Mouse (Mus musculus) forebrain, embryonic 13.5 days (tissue): ENCODE results near the gene Tmem121. TPM values are rescaled to one million over a fixed set of nuclear protein-coding genes. Genes with fewer than 3 reads are reported as not detected.

Experiments used
- ATAC-seq: fragments of 200-750 bp; cut with Nextera tagmentation; 2 replicates; pipeline ENCODE4 v1.8.0; 2017
- H3K27ac ChIP-seq: fragments of 300-500 bp; sonication (generic); 2 replicates; pipeline ENCODE4 v1.5.1; 2015; ENCODE audit warnings: inconsistent platforms, mild to moderate bottlenecking, moderate library complexity
- H3K27me3 ChIP-seq: fragments of 300-500 bp; sonication (generic); 2 replicates; pipeline ENCODE4 v1.6.1; 2015; ENCODE audit warnings: mild to moderate bottlenecking, inconsistent platforms
- H3K36me3 ChIP-seq: fragments of 300-500 bp; sonication (generic); 2 replicates; pipeline ENCODE4 v1.6.1; 2015; ENCODE audit warnings: mild to moderate bottlenecking, inconsistent platforms; ENCODE audit not compliant: poor library complexity, severe bottlenecking
- H3K4me1 ChIP-seq: fragments of 300-500 bp; sonication (generic); 2 replicates; pipeline ENCODE4 v1.6.1; 2015; ENCODE audit warnings: inconsistent platforms
- H3K4me2 ChIP-seq: fragments of 300-500 bp; sonication (generic); 2 replicates; pipeline ENCODE4 v1.6.1; 2015; ENCODE audit warnings: inconsistent platforms, mild to moderate bottlenecking, moderate library complexity
- H3K4me3 ChIP-seq: fragments of 300-500 bp; sonication (generic); 2 replicates; pipeline ENCODE4 v1.5.1; 2015; ENCODE audit warnings: mild to moderate bottlenecking, inconsistent platforms
- H3K9ac ChIP-seq: fragments of 300-500 bp; sonication (generic); 2 replicates; pipeline ENCODE4 v1.6.1; 2015; ENCODE audit warnings: mild to moderate bottlenecking, inconsistent platforms
- H3K9me3 ChIP-seq: fragments of 300-500 bp; sonication (generic); replicated peaks from 2 replicates; pipeline ENCODE4 v1.6.1; 2016; ENCODE audit warnings: inconsistent platforms
- WGBS: fragments of 180-500 bp; shearing (Covaris S2); methylation state at CpG from one replicate; pipeline ENCODE4 v1.1.7; 2015; 5-methylcytosine and 5-hydroxymethylcytosine counted together
- polyA plus RNA-seq: library from polyadenylated mRNA; unstranded; fragments of >200 nt; fragmentation: Nextera tagmentation; extraction: Ambion mirVana; gene quantifications from 2 replicates; pipeline ENCODE4 v1.2.1, GENCODE M21; 2015

Tmem121 gene
- polyA plus RNA-seq, 1 experiment from 2014 or later: 23.9 TPM

DNA sequence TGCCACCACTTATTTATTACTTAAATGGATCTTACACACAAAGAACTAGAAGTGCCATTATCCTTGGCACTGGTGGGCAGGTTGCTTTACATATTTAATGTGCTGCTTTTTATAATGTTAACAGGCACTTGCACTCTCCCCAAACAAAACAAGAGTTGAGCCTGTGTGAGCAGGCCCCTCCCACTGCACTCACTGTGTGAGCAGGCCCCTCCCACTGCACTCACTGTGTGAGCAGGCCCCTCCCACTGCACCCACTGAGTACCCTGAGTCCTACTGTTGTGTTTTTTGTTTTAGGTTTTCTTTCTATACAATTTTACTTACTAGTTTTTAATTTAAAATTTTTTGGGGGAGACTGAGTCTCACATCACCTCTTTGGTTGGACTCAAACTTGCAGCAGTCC, 16.3 kb downstream of the Tmem121 start:
- Histone ChIP-seq H3K4me3 (no peak overlapping the region), H3K27me3 (no peaks in the 10 kb centered on the region), H3K4me1 (no peaks in the 10 kb centered on the region), H3K9me3 (peaks cover 2% of the 10 kb centered on the region), H3K36me3 (no peaks in the 10 kb centered on the region), H3K27ac (no peak overlapping the region), H3K9ac (no peak overlapping the region), H3K4me2 (no peak overlapping the region)
- ATAC-seq: no peak

- Histone ChIP-seq H3K27ac (no peak overlapping the region), H3K4me1 (no peaks in the 10 kb centered on the region), H3K36me3 (no peaks in the 10 kb centered on the region), H3K4me2 (no peak overlapping the region), H3K4me3 (no peak overlapping the region), H3K9me3 (peaks cover 2% of the 10 kb centered on the region), H3K9ac (no peak overlapping the region), H3K27me3 (no peaks in the 10 kb centered on the region)
- ATAC-seq: no peak
- WGBS: 78% methylated on average over 7 of the region's 7 CpGs
Measured at GRCm38 (mm10) chr12:113203522-113203921, 17.8 kb downstream of the Tmem121 start.

DNA sequence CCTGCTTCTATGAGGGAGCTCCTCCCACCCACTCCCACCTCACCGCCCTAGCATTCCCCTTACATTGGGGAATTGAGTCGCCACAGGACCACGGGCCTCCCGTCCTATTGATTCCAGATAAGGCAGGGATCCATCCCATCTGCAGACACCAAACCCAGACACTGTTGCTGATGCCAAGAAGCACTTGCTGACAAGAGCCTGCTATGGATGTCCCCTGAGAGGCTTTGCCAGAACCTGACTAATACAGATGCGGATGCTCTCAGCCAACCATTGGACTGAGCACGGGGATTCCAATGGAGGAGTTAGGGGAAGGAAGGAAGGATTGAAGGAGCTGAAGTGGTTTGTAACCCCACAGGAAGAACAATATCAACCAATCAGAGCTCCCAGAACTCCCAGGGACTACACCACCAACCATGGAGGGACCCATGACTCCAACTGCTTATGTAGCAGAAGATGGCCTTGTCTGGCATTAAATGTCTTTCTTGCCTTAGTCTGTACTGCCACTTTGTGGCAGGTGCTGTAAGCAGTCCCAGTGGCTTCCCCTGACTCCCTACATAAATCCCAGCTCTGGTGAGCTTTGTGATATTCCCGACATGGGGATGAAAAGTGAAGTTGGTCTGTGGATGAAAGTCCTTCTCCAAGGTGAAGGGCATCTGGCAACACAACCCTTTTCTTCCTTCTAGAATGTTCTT, 19.7 kb downstream of the Tmem121 start:
- H3K9ac ChIP-seq: no peak overlapping the region
- no peak for ATAC-seq
- no peaks in the 10 kb centered on the region for H3K4me1 ChIP-seq
- H3K9me3 ChIP-seq: peaks cover 2% of the 10 kb centered on the region
- WGBS: 90% methylated on average over 7 of the region's 7 CpGs
- no peaks in the 10 kb centered on the region for H3K27me3 ChIP-seq
- H3K4me2 ChIP-seq: no peak overlapping the region
- no peaks in the 10 kb centered on the region for H3K36me3 ChIP-seq
- H3K4me3 ChIP-seq: no peak overlapping the region
- H3K27ac ChIP-seq: no peak overlapping the region

DNA sequence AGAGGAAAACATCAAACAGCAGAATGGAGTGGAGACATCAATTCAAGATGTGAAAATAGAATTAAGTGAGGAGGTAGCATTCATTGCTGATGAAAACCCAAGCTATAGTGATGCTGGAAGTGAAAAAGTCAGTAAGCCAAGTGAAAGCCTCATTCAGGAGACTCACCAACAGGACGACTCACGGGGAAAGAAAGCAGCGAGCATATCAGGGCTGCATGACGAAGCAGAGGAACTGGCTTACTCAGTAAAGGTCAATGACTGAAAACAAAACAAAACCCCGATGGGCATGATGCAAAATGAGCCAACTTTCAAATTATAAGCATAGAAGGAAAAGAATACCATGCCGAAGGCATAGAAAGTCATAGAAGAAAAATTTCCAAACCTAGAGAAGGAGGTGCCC, 22.0 kb downstream of the Tmem121 start:
- H3K4me3 ChIP-seq: no peak overlapping the region
- no peak overlapping the region for H3K27ac ChIP-seq
- WGBS: 84% methylated on average over 6 of the region's 6 CpGs
- H3K36me3 ChIP-seq: no peaks in the 10 kb centered on the region
- H3K9me3 ChIP-seq: no peaks in the 10 kb centered on the region; the same call in 1 of the 2 replicates
- ATAC-seq: no peak
- H3K4me2 ChIP-seq: no peak overlapping the region
- H3K4me1 ChIP-seq: no peaks in the 10 kb centered on the region
- no peaks in the 10 kb centered on the region for H3K27me3 ChIP-seq
- no peak overlapping the region for H3K9ac ChIP-seq

GRCm38 (mm10) chr12:113210586-113211378, 25.1 kb downstream of the Tmem121 start:
- Histone ChIP-seq H3K9me3 (no peaks in the 10 kb centered on the region; the same call in 1 of the 2 replicates), H3K36me3 (no peaks in the 10 kb centered on the region), H3K27ac (no peak overlapping the region), H3K4me1 (no peaks in the 10 kb centered on the region), H3K4me3 (no peak overlapping the region), H3K4me2 (no peak overlapping the region), H3K27me3 (no peaks in the 10 kb centered on the region), H3K9ac (no peak overlapping the region)
- ATAC-seq: no peak
- 90% methylated on average over 17 of the region's 17 CpGs for WGBS

GRCm38 (mm10) chr12:113211772-113212171, 26.0 kb downstream of the Tmem121 start:
- no peaks in the 10 kb centered on the region for H3K36me3 ChIP-seq
- H3K4me3 ChIP-seq: no peak overlapping the region
- no peak overlapping the region for H3K27ac ChIP-seq
- no peak for ATAC-seq
- no peaks in the 10 kb centered on the region; the same call in 1 of the 2 replicates for H3K9me3 ChIP-seq
- H3K4me1 ChIP-seq: no peaks in the 10 kb centered on the region
- H3K27me3 ChIP-seq: no peaks in the 10 kb centered on the region
- WGBS: 89% methylated on average over 5 of the region's 5 CpGs
- no peak overlapping the region for H3K9ac ChIP-seq
- no peak overlapping the region for H3K4me2 ChIP-seq

- H3K4me2 ChIP-seq: no peak overlapping the region
- H3K36me3 ChIP-seq: no peaks in the 10 kb centered on the region
- no peak overlapping the region for H3K9ac ChIP-seq
- WGBS: 83% methylated on average over 10 of the region's 10 CpGs
- no peaks in the 10 kb centered on the region for H3K27me3 ChIP-seq
- no peak for ATAC-seq
- no peaks in the 10 kb centered on the region for H3K4me1 ChIP-seq
- H3K27ac ChIP-seq: no peak overlapping the region
- H3K9me3 ChIP-seq: no peaks in the 10 kb centered on the region
- no peak overlapping the region for H3K4me3 ChIP-seq
Measured at GRCm38 (mm10) chr12:113212326-113212924, 26.7 kb downstream of the Tmem121 start.

DNA sequence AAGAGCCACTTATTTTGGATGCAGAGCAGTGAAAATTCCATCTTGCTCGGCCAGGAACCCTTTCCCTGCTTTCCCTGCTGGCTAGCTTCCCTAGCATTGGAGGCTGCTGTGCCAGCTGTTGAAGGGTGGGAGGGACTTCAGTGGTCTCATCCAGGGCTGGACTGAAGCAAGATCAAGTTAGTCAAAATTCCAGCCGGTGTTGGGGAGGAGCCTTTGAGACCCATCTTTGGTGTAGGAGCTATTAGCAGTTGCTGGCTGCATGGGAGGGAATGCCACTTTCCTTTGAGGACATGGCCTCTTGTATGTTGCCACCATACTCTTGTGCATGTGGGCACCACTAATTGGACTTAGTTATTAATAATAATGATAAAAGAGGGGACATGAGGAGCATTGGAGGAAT, 27.5 kb downstream of the Tmem121 start:
- H3K9me3 ChIP-seq: no peaks in the 10 kb centered on the region
- no peak for ATAC-seq
- H3K27ac ChIP-seq: no peak overlapping the region
- H3K36me3 ChIP-seq: no peaks in the 10 kb centered on the region
- 78% methylated on average over 2 of the region's 2 CpGs for WGBS
- H3K9ac ChIP-seq: no peak overlapping the region
- H3K4me1 ChIP-seq: no peaks in the 10 kb centered on the region
- no peak overlapping the region for H3K4me3 ChIP-seq
- H3K27me3 ChIP-seq: no peaks in the 10 kb centered on the region
- no peak overlapping the region for H3K4me2 ChIP-seq

DNA sequence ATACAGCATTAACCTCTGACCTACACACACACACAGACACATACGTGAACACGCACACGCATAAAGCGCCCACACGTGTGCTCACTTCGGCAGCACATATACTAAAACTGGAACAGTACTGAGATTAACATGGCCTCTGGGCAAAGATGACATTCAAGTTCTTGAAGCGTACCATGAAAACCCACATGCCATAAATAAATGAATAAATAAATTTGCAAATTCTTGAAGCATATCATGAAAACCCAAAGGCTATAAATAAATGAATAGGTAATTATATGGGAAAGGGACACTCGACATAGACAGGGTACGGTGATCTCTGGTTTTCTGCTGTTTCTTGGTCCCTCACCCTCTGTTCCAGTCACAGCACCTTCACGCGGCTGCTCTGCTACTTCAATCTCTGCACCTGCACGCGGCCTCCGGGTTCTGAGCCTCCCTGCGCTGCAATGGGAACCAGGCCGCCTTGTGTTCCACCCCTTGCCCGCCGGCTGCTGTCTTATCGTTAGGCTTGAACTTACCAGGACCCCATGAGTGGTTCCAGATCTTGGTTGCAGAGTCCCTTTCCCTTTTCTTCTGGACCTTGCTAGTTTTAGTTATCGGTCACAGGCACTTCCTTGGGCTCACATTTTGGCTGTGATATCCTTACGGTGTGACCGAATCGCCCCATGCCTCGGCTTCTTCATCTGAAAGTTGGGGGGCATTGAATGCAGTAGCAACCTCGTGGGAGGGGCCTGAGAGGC, 28.5 kb downstream of the Tmem121 start:
- H3K36me3 ChIP-seq: no peaks in the 10 kb centered on the region
- no peaks in the 10 kb centered on the region for H3K9me3 ChIP-seq
- 87% methylated on average over 25 of the region's 25 CpGs for WGBS
- no peak overlapping the region for H3K9ac ChIP-seq
- no peak overlapping the region for H3K27ac ChIP-seq
- no peak overlapping the region for H3K4me2 ChIP-seq
- H3K27me3 ChIP-seq: no peaks in the 10 kb centered on the region
- no peak overlapping the region for H3K4me3 ChIP-seq
- no peaks in the 10 kb centered on the region for H3K4me1 ChIP-seq
- no peak for ATAC-seq

- ATAC-seq: no peak
- H3K27me3 ChIP-seq: no peaks in the 10 kb centered on the region
- H3K9me3 ChIP-seq: no peaks in the 10 kb centered on the region
- H3K4me1 ChIP-seq: no peaks in the 10 kb centered on the region
- H3K36me3 ChIP-seq: no peaks in the 10 kb centered on the region
- H3K27ac ChIP-seq: no peak overlapping the region
- H3K4me3 ChIP-seq: no peak overlapping the region
- no peak overlapping the region for H3K4me2 ChIP-seq
- WGBS: 88% methylated on average over 16 of the region's 16 CpGs
- H3K9ac ChIP-seq: no peak overlapping the region
Measured at GRCm38 (mm10) chr12:113214972-113215666, 29.4 kb downstream of the Tmem121 start.

- no peaks in the 10 kb centered on the region for H3K27me3 ChIP-seq
- no peak overlapping the region for H3K9ac ChIP-seq
- H3K36me3 ChIP-seq: no peaks in the 10 kb centered on the region
- H3K4me2 ChIP-seq: no peak overlapping the region
- no peak overlapping the region for H3K4me3 ChIP-seq
- ATAC-seq: no peak
- H3K4me1 ChIP-seq: no peaks in the 10 kb centered on the region
- H3K9me3 ChIP-seq: no peaks in the 10 kb centered on the region
- no peak overlapping the region for H3K27ac ChIP-seq
- WGBS: 19% methylated on average over 6 of the region's 6 CpGs
Measured at GRCm38 (mm10) chr12:113215667-113216346, 30.1 kb downstream of the Tmem121 start.
